Mouse (Mus musculus) CH12.LX (cell line): ENCODE data around the gene Pde4d. TPM values are rescaled to one million over a fixed set of nuclear protein-coding genes. Genes with fewer than 3 reads are reported as not detected.

Experiments
- DNase-seq: peaks from one replicate; pipeline ENCODE4 v3.0.0-alpha.2; 2013; ENCODE audit errors: extremely low read depth
- H3K27ac ChIP-seq: 2 replicates; pipeline ENCODE4 v1.5.1; 2012; ENCODE audit warnings: low read depth, mild to moderate bottlenecking, control low read depth, moderate library complexity; ENCODE audit not compliant: insufficient read depth
- H3K27me3 ChIP-seq: replicated peaks from 2 replicates; pipeline ENCODE3; 2012; ENCODE audit warnings: inconsistent platforms
- H3K36me3 ChIP-seq, 2 experiments: replicated peaks in 1 of 2; 2 replicates each; pipeline versions ENCODE3 to v1.6.1; 2012; ENCODE audit warnings: inconsistent platforms in 1 of 2, low read length in 1 of 2, mild to moderate bottlenecking in 1 of 2, mixed read lengths in 1 of 2, moderate library complexity in 1 of 2; ENCODE audit not compliant: control insufficient read depth in 1 of 2, insufficient read depth in 1 of 2
- H3K4me1 ChIP-seq, 2 experiments: 2 replicates each; pipeline ENCODE4 v1.6.1; 2012; ENCODE audit warnings: inconsistent platforms in 1 of 2, moderate library complexity in 1 of 2; ENCODE audit not compliant: insufficient read depth in 2 of 2, control insufficient read depth in 1 of 2
- H3K4me2 ChIP-seq: 2 replicates; pipeline ENCODE4 v1.6.1; 2012; ENCODE audit warnings: low read depth, mild to moderate bottlenecking, control low read depth; ENCODE audit not compliant: poor library complexity, insufficient read depth, severe bottlenecking
- H3K4me3 ChIP-seq, 3 experiments: fragments of 150-350 bp in 1 of 3; sonication (generic) in 1 of 3; replicated peaks in 1 of 3; 2 replicates each; pipeline versions ENCODE3 to v1.5.1; 2011 to 2012; ENCODE audit warnings: low read depth in 2 of 3, low read length in 2 of 3, mild to moderate bottlenecking in 2 of 3, moderate library complexity in 2 of 3, control low read depth in 1 of 3, improper control_type of control experiment in 1 of 3, inconsistent platforms in 1 of 3, mixed read lengths in 1 of 3; ENCODE audit not compliant: poor library complexity in 1 of 3
- H3K79me2 ChIP-seq: replicated peaks from 2 replicates; pipeline ENCODE4 v1.6.1; 2012; ENCODE audit warnings: mild to moderate bottlenecking, moderate library complexity; ENCODE audit not compliant: control insufficient read depth, poor library complexity, insufficient read depth, severe bottlenecking; ENCODE audit errors: extremely low read depth
- H3K9ac ChIP-seq: 2 replicates; pipeline ENCODE4 v1.6.1; 2012; ENCODE audit warnings: low read depth, mild to moderate bottlenecking, control low read depth, moderate library complexity; ENCODE audit not compliant: insufficient read depth
- H3K9me3 ChIP-seq: replicated peaks from 2 replicates; pipeline ENCODE3; 2012; ENCODE audit warnings: low read length, inconsistent platforms, mixed read lengths
- CHD1 ChIP-seq: IDR thresholded peaks from 2 replicates; pipeline ENCODE4 v1.6.1; 2012; ENCODE audit warnings: low read depth, low read length, improper control_type of control experiment, inconsistent platforms
- CTCF ChIP-seq, 2 experiments: IDR thresholded peaks in 1 of 2; conservative IDR thresholded peaks in 1 of 2; 2 replicates each; pipeline ENCODE4 v1.5.1; 2011 to 2012; ENCODE audit warnings: low read depth in 2 of 2, low read length in 2 of 2, improper control_type of control experiment in 1 of 2, inconsistent platforms in 1 of 2, mild to moderate bottlenecking in 1 of 2, moderate library complexity in 1 of 2
- E2F4 ChIP-seq: IDR thresholded peaks from 2 replicates; pipeline ENCODE4 v1.6.1; 2011; ENCODE audit warnings: low read depth, low read length, improper control_type of control experiment; ENCODE audit not compliant: insufficient replicate concordance
- ETS1 ChIP-seq: conservative IDR thresholded peaks from 2 replicates; pipeline ENCODE4 v1.6.1; 2012; ENCODE audit warnings: low read depth, mild to moderate bottlenecking, inconsistent platforms, low read length, improper control_type of control experiment, moderate library complexity
- GABPA ChIP-seq: IDR thresholded peaks from 2 replicates; pipeline ENCODE4 v1.6.1; 2012; ENCODE audit warnings: low read depth, low read length, improper control_type of control experiment, inconsistent platforms; ENCODE audit not compliant: insufficient replicate concordance
- HCFC1 ChIP-seq: IDR thresholded peaks from 2 replicates; pipeline ENCODE4 v1.6.1; 2012; ENCODE audit warnings: low read depth, mild to moderate bottlenecking, inconsistent platforms, low read length, improper control_type of control experiment
- IRF4 ChIP-seq: IDR thresholded peaks from 2 replicates; pipeline ENCODE4 v1.6.1; 2014; ENCODE audit warnings: low read depth, mild to moderate bottlenecking, inconsistent platforms, low read length, improper control_type of control experiment
- JUN ChIP-seq: IDR thresholded peaks from 2 replicates; pipeline ENCODE4 v1.6.1; 2011; ENCODE audit warnings: low read depth, mild to moderate bottlenecking, low read length, improper control_type of control experiment, moderate library complexity; ENCODE audit not compliant: insufficient read depth
- KAT2A ChIP-seq: IDR thresholded peaks from 2 replicates; pipeline ENCODE4 v1.6.1; 2012; ENCODE audit warnings: low read length, improper control_type of control experiment, inconsistent platforms; ENCODE audit not compliant: insufficient replicate concordance
- MAX ChIP-seq: IDR thresholded peaks from 2 replicates; pipeline ENCODE4 v1.6.1; 2011; ENCODE audit warnings: low read length, improper control_type of control experiment
- MAZ ChIP-seq: IDR thresholded peaks from 2 replicates; pipeline ENCODE4 v1.6.1; 2012; ENCODE audit warnings: low read depth, mild to moderate bottlenecking, inconsistent platforms, low read length, improper control_type of control experiment, moderate library complexity
- MEF2A ChIP-seq: IDR thresholded peaks from 2 replicates; pipeline ENCODE4 v1.6.1; 2014; ENCODE audit warnings: low read depth, mild to moderate bottlenecking, inconsistent platforms, low read length, improper control_type of control experiment, borderline replicate concordance
- MXI1 ChIP-seq: IDR thresholded peaks from 2 replicates; pipeline ENCODE4 v1.6.1; 2011; ENCODE audit warnings: mild to moderate bottlenecking, low read depth, low read length, improper control_type of control experiment
- NRF1 ChIP-seq: IDR thresholded peaks from 2 replicates; pipeline ENCODE4 v1.6.1; 2014; ENCODE audit warnings: low read depth, mild to moderate bottlenecking, inconsistent platforms, low read length, improper control_type of control experiment, moderate library complexity
- POLR2A ChIP-seq: IDR thresholded peaks from 2 replicates; pipeline ENCODE4 v1.6.1; 2011; ENCODE audit warnings: low read depth, mild to moderate bottlenecking, improper control_type of control experiment, low read length
- RAD21 ChIP-seq: IDR thresholded peaks from 2 replicates; pipeline ENCODE4 v1.6.1; 2011; ENCODE audit warnings: low read depth, mild to moderate bottlenecking, low read length, improper control_type of control experiment, moderate library complexity
- RCOR1 ChIP-seq: conservative IDR thresholded peaks from 2 replicates; pipeline ENCODE4 v1.6.1; 2012; ENCODE audit warnings: low read depth, mild to moderate bottlenecking, inconsistent platforms, low read length, improper control_type of control experiment
- SMC3 ChIP-seq: IDR thresholded peaks from 2 replicates; pipeline ENCODE4 v1.6.1; 2011; ENCODE audit warnings: low read depth, low read length, improper control_type of control experiment
- TBP ChIP-seq: conservative IDR thresholded peaks from 2 replicates; pipeline ENCODE4 v1.6.1; 2011; ENCODE audit warnings: low read depth, low read length, improper control_type of control experiment
- TCF12 ChIP-seq: IDR thresholded peaks from 2 replicates; pipeline ENCODE4 v1.6.1; 2014; ENCODE audit warnings: low read depth, mild to moderate bottlenecking, inconsistent platforms, low read length, improper control_type of control experiment
- UBTF ChIP-seq: IDR thresholded peaks from 2 replicates; pipeline ENCODE4 v1.6.1; 2012; ENCODE audit warnings: low read depth, mild to moderate bottlenecking, inconsistent platforms, low read length, improper control_type of control experiment, moderate library complexity
- USF2 ChIP-seq: conservative IDR thresholded peaks from 2 replicates; pipeline ENCODE4 v1.6.1; 2011; ENCODE audit warnings: low read depth, low read length, improper control_type of control experiment
- ZMIZ1 ChIP-seq: IDR thresholded peaks from 2 replicates; pipeline ENCODE4 v1.6.1; 2012; ENCODE audit warnings: low read depth, mild to moderate bottlenecking, inconsistent platforms, low read length, improper control_type of control experiment
- dilution Hi-C: fragments of 300-500 bp; cut with MboI; formaldehyde crosslinking; loops from 2 replicates; pipeline ENCODE4 v1.14.3; 2020; ENCODE audit warnings: low sequenced_read_pairs; ENCODE audit not compliant: extremely low pct_unique_long_range_greater_than_20kb, extremely low pct_ligation_motif_present
- in situ Hi-C: fragments of 300-500 bp; cut with MboI; formaldehyde crosslinking; loops from 3 replicates; pipeline ENCODE4 v1.14.3; 2019; ENCODE audit warnings: low sequenced_read_pairs, low pct_ligation_motif_present, low pct_unique_long_range_greater_than_20kb, mixed read lengths
- polyA plus RNA-seq: library from polyadenylated mRNA; unstranded; fragments of >175 nt; gene quantifications from 2 replicates; pipeline ENCODE4 v1.2.1, GENCODE M21; 2012; ENCODE audit warnings: low read depth; ENCODE audit not compliant: insufficient read length
- total RNA-seq, 2 experiments: library from RNA; depleted of rRNA; stranded (reverse); fragments of 300-350 nt in 1 of 2; fragments of >200 nt in 1 of 2; gene quantifications; 2 replicates each; pipeline ENCODE4 v1.2.3; 2012 to 2014

Gene Pde4d
- total and polyA plus RNA-seq, 3 experiments: not detected

DNA sequence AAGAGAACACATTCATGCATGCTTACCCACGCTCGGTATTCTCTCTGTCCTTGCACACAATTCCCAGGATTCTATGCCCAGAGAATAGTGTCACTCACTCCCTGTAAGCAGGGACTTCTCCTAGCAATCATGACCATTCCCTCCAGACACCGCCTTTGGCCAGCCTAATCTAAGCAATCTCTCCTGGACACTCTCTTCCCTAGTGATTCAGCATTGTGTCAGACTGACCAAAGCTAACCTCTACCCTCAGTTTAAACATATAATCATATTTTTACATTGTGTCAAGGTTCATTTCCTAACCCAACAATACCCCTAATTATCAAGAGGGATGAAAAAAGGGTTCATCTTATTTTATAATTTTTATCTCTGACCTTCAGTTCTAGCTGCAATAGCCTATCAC, 1193.7 kb downstream of the Pde4d start:
- Histone ChIP-seq H3K27me3 (no peaks in the 10 kb centered on the region), H3K36me3 (no peaks in the 10 kb centered on the region), H3K4me3 (no peak overlapping the region), H3K27ac (no peak overlapping the region), H3K9me3 (peaks cover 49% of the 10 kb centered on the region), H3K9ac (no peak overlapping the region), H3K4me2 (no peak overlapping the region), H3K4me1 (no peaks in the 10 kb centered on the region), H3K79me2 (no peaks in the 10 kb centered on the region)
- dilution Hi-C loops (no loop called here), in situ Hi-C loops (no loop called here)
- DNase-seq: no peak
- no peak for TF ChIP-seq SMC3
- TF ChIP-seq RCOR1: no peak
- TF ChIP-seq MXI1: no peak
- no peak for TF ChIP-seq ZMIZ1
- no peak for TF ChIP-seq JUN
- no peak for TF ChIP-seq UBTF
- TF ChIP-seq TCF12: no peak
- no peak for TF ChIP-seq IRF4
- TF ChIP-seq TBP: no peak

DNA sequence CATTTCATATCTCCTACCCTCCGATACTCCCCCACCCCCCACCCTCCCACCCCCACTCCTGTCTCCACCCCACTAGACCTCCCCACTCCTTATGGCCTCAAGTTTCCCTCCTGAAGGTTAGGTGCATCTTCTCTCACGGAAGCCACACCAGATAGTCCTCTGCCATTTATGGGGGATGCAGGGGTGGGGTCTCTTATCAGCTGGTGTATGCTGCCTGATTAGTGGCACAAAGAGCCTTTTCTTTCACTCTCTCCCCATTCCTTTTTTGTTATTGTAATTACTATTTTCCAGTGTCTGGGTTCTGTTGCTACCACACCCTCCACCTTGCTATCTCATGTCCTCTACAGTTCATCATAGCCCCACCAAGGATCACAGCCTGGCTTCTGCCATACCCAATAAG, 1194.3 kb downstream of the Pde4d start:
- DNase-seq: no peak
- TF ChIP-seq E2F4 (no peak), CHD1 (no peak), MXI1 (no peak)
- H3K9ac ChIP-seq: no peak overlapping the region
- H3K9me3 ChIP-seq: peaks cover 50% of the 10 kb centered on the region
- in situ Hi-C loops: no loop called here
- H3K4me2 ChIP-seq: no peak overlapping the region
- dilution Hi-C loops: no loop called here
- H3K79me2 ChIP-seq: no peaks in the 10 kb centered on the region
- no peaks in the 10 kb centered on the region for H3K36me3 ChIP-seq
- no peak overlapping the region for H3K4me3 ChIP-seq
- no peaks in the 10 kb centered on the region for H3K27me3 ChIP-seq
- no peak overlapping the region for H3K27ac ChIP-seq
- no peaks in the 10 kb centered on the region for H3K4me1 ChIP-seq

DNA sequence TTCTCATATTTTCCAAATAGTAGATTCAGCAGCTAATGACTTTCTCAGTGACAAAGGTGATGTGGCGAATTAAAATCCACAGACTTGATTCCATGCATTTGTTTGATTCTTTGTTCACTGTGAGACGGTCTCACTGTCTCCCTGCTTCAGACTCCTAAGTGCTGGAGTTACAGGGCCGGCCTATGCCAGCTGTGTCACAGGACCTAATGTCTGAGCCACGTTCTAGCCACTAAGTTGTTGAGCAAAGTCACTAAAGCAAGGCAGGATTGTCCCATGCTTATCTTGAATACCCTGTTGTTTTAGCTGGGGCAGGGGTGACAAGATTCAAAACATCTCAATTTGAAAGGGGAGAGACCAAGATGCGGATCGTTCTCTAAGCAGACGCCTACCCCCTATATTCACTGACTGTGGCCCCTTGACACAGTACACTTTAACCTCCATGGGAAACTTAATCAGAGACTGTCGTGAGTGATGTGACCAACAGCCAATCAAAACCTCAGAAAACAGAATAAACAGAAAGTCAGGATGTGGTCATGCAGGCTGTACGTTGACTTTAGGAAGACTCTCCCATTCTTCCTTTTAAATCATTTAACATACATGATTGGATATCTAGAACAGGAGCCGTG, 1195.6 kb downstream of the Pde4d start:
- no peaks in the 10 kb centered on the region for H3K79me2 ChIP-seq
- H3K9me3 ChIP-seq: peaks cover 54% of the 10 kb centered on the region
- no peak overlapping the region for H3K27ac ChIP-seq
- no peak for TF ChIP-seq KAT2A
- no peak for TF ChIP-seq USF2
- no peak for TF ChIP-seq IRF4
- TF ChIP-seq JUN: no peak
- no peak for TF ChIP-seq NRF1
- TF ChIP-seq MAZ: no peak
- no peak for TF ChIP-seq MEF2A
- TF ChIP-seq SMC3: no peak
- no peak for TF ChIP-seq ZMIZ1
- no peak for TF ChIP-seq CHD1
- no peak for TF ChIP-seq RCOR1
- no peak for TF ChIP-seq TBP
- TF ChIP-seq HCFC1: no peak
- no peak for TF ChIP-seq POLR2A
- TF ChIP-seq GABPA: no peak
- no peak for TF ChIP-seq UBTF
- TF ChIP-seq CTCF (conservative IDR thresholded peaks at IDR 0.05 in 1 of 2, IDR thresholded peaks at IDR 0.05 in 1 of 2; ENCODE audit: low read depth in 2 of 2, low read length in 2 of 2): no peak
- no peak for TF ChIP-seq ETS1
- no peak for TF ChIP-seq RAD21
- no peak for TF ChIP-seq MAX
- TF ChIP-seq, all 38 proteins: peak for 0
- dilution Hi-C loops (no loop called here), in situ Hi-C loops (no loop called here)
- Histone ChIP-seq H3K4me1 (no peaks in the 10 kb centered on the region), H3K4me3 (no peak overlapping the region), H3K27me3 (no peaks in the 10 kb centered on the region), H3K36me3 (no peaks in the 10 kb centered on the region), H3K9ac (no peak overlapping the region), H3K4me2 (no peak overlapping the region)
- DNase-seq: no peak
